Mouse (Mus musculus): ENCODE data around the gene Cps1. TPM values are rescaled to one million over a fixed set of nuclear protein-coding genes. Genes with fewer than 3 reads are reported as not detected.

Cps1 gene
- 0.13 and 0.27 TPM in 2 replicates for polyA plus RNA-seq (2015; fragmentation: Nextera tagmentation; extraction: Ambion mirVana)

GRCm38 (mm10) chr1:67122797-67123196 lies at the start of gene Cps1:
Cps1 (plus strand) TSS chr1:67123026.
- no peak within 1 kb of the TSS for H3K4me3 ChIP-seq
- WGBS, result 83% methylated on average over 3 of the region's 3 CpGs
- ATAC-seq (replicated peaks), result no peak

GRCm38 (mm10) chr1:67077739-67078138 lies 45.1 kb upstream of the Cps1 start:
- Histone ChIP-seq H3K36me3 (no peaks in the 10 kb centered on the region), H3K4me3 (no peak overlapping the region), H3K9me3 (no peaks in the 10 kb centered on the region), H3K4me1 (no peaks in the 10 kb centered on the region), H3K27ac (replicated peaks) (no peak overlapping the region), H3K9ac (replicated peaks) (no peak overlapping the region), H3K27me3 (no peaks in the 10 kb centered on the region), H3K4me2 (replicated peaks) (no peak overlapping the region)
- 72% methylated on average over 2 of the region's 2 CpGs for WGBS
- no peak for ATAC-seq (replicated peaks)

More at GRCm38 (mm10) chr1:67122797-67123196, at the start of gene Cps1:
- Histone ChIP-seq H3K27ac (replicated peaks) (no peak within 1 kb of the TSS), H3K4me1 (no peaks in the 10 kb centered on the region), H3K9me3 (no peaks in the 10 kb centered on the region), H3K9ac (replicated peaks) (no peak within 1 kb of the TSS), H3K36me3 (no peaks in the 10 kb centered on the region), H3K27me3 (no peaks in the 10 kb centered on the region), H3K4me2 (replicated peaks) (no peak within 1 kb of the TSS)

GRCm38 (mm10) chr1:67078666-67079065 lies 44.2 kb upstream of the Cps1 start:
- Histone ChIP-seq H3K9ac (replicated peaks) (no peak overlapping the region), H3K9me3 (no peaks in the 10 kb centered on the region), H3K4me3 (no peak overlapping the region), H3K27me3 (no peaks in the 10 kb centered on the region), H3K4me1 (no peaks in the 10 kb centered on the region), H3K36me3 (no peaks in the 10 kb centered on the region), H3K27ac (replicated peaks) (no peak overlapping the region), H3K4me2 (replicated peaks) (no peak overlapping the region)
- WGBS, result 79% methylated on average over 2 of the region's 2 CpGs
- no peak for ATAC-seq (replicated peaks)

GRCm38 (mm10) chr1:67079146-67079545 lies 43.7 kb upstream of the Cps1 start:
- Histone ChIP-seq H3K4me1 (no peaks in the 10 kb centered on the region), H3K27ac (replicated peaks) (no peak overlapping the region), H3K9me3 (no peaks in the 10 kb centered on the region), H3K9ac (replicated peaks) (no peak overlapping the region), H3K27me3 (no peaks in the 10 kb centered on the region), H3K36me3 (no peaks in the 10 kb centered on the region), H3K4me3 (no peak overlapping the region), H3K4me2 (replicated peaks) (no peak overlapping the region)
- ATAC-seq (replicated peaks), result no peak
- 70% methylated on average over 7 of the region's 7 CpGs for WGBS

GRCm38 (mm10) chr1:67092473-67092872 lies 30.4 kb upstream of the Cps1 start:
- 55% methylated on average over 1 of the region's 1 CpGs for WGBS
- ATAC-seq (replicated peaks), result no peak
- H3K27me3 ChIP-seq, result no peaks in the 10 kb centered on the region

GRCm38 (mm10) chr1:67099215-67099614 lies 23.6 kb upstream of the Cps1 start:
- Histone ChIP-seq H3K4me1 (no peaks in the 10 kb centered on the region; the same call in 1 of the 2 replicates), H3K4me2 (replicated peaks) (no peak overlapping the region), H3K36me3 (no peaks in the 10 kb centered on the region), H3K9ac (replicated peaks) (no peak overlapping the region), H3K27ac (replicated peaks) (no peak overlapping the region), H3K4me3 (no peak overlapping the region), H3K9me3 (no peaks in the 10 kb centered on the region), H3K27me3 (no peaks in the 10 kb centered on the region)
- WGBS, result 85% methylated on average over 1 of the region's 1 CpGs
- no peak for ATAC-seq (replicated peaks)

More at GRCm38 (mm10) chr1:67092473-67092872, 30.4 kb upstream of the Cps1 start:
- Histone ChIP-seq H3K4me1 (no peaks in the 10 kb centered on the region), H3K9me3 (no peaks in the 10 kb centered on the region), H3K27ac (replicated peaks) (no peak overlapping the region), H3K4me2 (replicated peaks) (no peak overlapping the region), H3K4me3 (no peak overlapping the region), H3K9ac (replicated peaks) (no peak overlapping the region), H3K36me3 (no peaks in the 10 kb centered on the region)

GRCm38 (mm10) chr1:67103476-67104248 lies 19.2 kb upstream of the Cps1 start:
- no peak overlapping the region for H3K27ac ChIP-seq (replicated peaks)
- H3K9ac ChIP-seq (replicated peaks), result no peak overlapping the region
- no peaks in the 10 kb centered on the region; the same call in 1 of the 2 replicates for H3K4me1 ChIP-seq
- H3K36me3 ChIP-seq, result no peaks in the 10 kb centered on the region
- H3K27me3 ChIP-seq, result no peaks in the 10 kb centered on the region
- H3K9me3 ChIP-seq, result no peaks in the 10 kb centered on the region
- no peak overlapping the region for H3K4me3 ChIP-seq
- no peak overlapping the region for H3K4me2 ChIP-seq (replicated peaks)
- WGBS, result 47% methylated on average over 12 of the region's 12 CpGs
- ATAC-seq (replicated peaks), result no peak

- H3K36me3 ChIP-seq, result no peaks in the 10 kb centered on the region
- H3K9me3 ChIP-seq, result no peaks in the 10 kb centered on the region
- no peak overlapping the region for H3K27ac ChIP-seq (replicated peaks)
- H3K9ac ChIP-seq (replicated peaks), result no peak overlapping the region
- H3K4me2 ChIP-seq (replicated peaks), result no peak overlapping the region
- no peaks in the 10 kb centered on the region for H3K4me1 ChIP-seq
- H3K27me3 ChIP-seq, result no peaks in the 10 kb centered on the region
- H3K4me3 ChIP-seq, result no peak overlapping the region
- ATAC-seq (replicated peaks), result no peak
- WGBS, result 92% methylated on average over 3 of the region's 3 CpGs
These were observed 11.1 kb upstream of the Cps1 start for GRCm38 (mm10) chr1:67111621-67112298.

GRCm38 (mm10) chr1:67113343-67114030 lies 9.3 kb upstream of the Cps1 start:
- no peak for ATAC-seq (replicated peaks)
- Histone ChIP-seq H3K4me3 (no peak overlapping the region), H3K9me3 (no peaks in the 10 kb centered on the region), H3K9ac (replicated peaks) (no peak overlapping the region), H3K4me1 (no peaks in the 10 kb centered on the region), H3K36me3 (no peaks in the 10 kb centered on the region), H3K4me2 (replicated peaks) (no peak overlapping the region), H3K27me3 (no peaks in the 10 kb centered on the region), H3K27ac (replicated peaks) (no peak overlapping the region)
- WGBS, result 79% methylated on average over 7 of the region's 7 CpGs

GRCm38 (mm10) chr1:67116571-67116970 lies 6.3 kb upstream of the Cps1 start:
- Histone ChIP-seq H3K4me3 (no peak overlapping the region), H3K9me3 (no peaks in the 10 kb centered on the region), H3K9ac (replicated peaks) (no peak overlapping the region), H3K4me1 (no peaks in the 10 kb centered on the region), H3K36me3 (no peaks in the 10 kb centered on the region), H3K4me2 (replicated peaks) (no peak overlapping the region), H3K27ac (replicated peaks) (no peak overlapping the region), H3K27me3 (no peaks in the 10 kb centered on the region)
- ATAC-seq (replicated peaks), result no peak
- 88% methylated on average over 8 of the region's 8 CpGs for WGBS

GRCm38 (mm10) chr1:67117778-67118177 lies 5.0 kb upstream of the Cps1 start:
- H3K9me3 ChIP-seq, result no peaks in the 10 kb centered on the region
- no peak overlapping the region for H3K9ac ChIP-seq (replicated peaks)
- no peaks in the 10 kb centered on the region for H3K4me1 ChIP-seq
- ATAC-seq (replicated peaks), result no peak
- H3K4me2 ChIP-seq (replicated peaks), result no peak overlapping the region
- WGBS, result 86% methylated on average over 6 of the region's 6 CpGs
- no peaks in the 10 kb centered on the region for H3K27me3 ChIP-seq
- no peak overlapping the region for H3K27ac ChIP-seq (replicated peaks)
- H3K4me3 ChIP-seq, result no peak overlapping the region
- H3K36me3 ChIP-seq, result no peaks in the 10 kb centered on the region

GRCm38 (mm10) chr1:67125433-67125832 lies 2.6 kb downstream of the Cps1 start:
- H3K36me3 ChIP-seq, result no peaks in the 10 kb centered on the region
- no peaks in the 10 kb centered on the region for H3K4me1 ChIP-seq
- H3K27me3 ChIP-seq, result no peaks in the 10 kb centered on the region
- H3K4me2 ChIP-seq (replicated peaks), result no peak overlapping the region
- H3K9me3 ChIP-seq, result no peaks in the 10 kb centered on the region
- 91% methylated on average over 2 of the region's 2 CpGs for WGBS
- no peak for ATAC-seq (replicated peaks)
- no peak overlapping the region for H3K27ac ChIP-seq (replicated peaks)
- H3K9ac ChIP-seq (replicated peaks), result no peak overlapping the region
- H3K4me3 ChIP-seq, result no peak overlapping the region

All from forebrain, embryonic 15.5 days (tissue).